Mouse (Mus musculus): Measurements from ENCODE around the gene Rbm26. TPM values are rescaled to one million over a fixed set of nuclear protein-coding genes. Genes with fewer than 3 reads are reported as not detected.

The Rbm26 gene
- total RNA-seq, 2 experiments from 2014 or later, result 17.2 to 21.5 TPM

- no peak overlapping the region for H3K27ac ChIP-seq
- no peak for TF ChIP-seq CTCF (IDR thresholded peaks at IDR 0.05)
These were observed 12.3 kb downstream of the Rbm26 start for GRCm38 (mm10) chr14:105164793-105165192.

GRCm38 (mm10) chr14:105161334-105161733, 15.8 kb downstream of the Rbm26 start:
- TF ChIP-seq CTCF (IDR thresholded peaks at IDR 0.05), result no peak
- no peak overlapping the region for H3K27ac ChIP-seq
- intact Hi-C loops (cut with DNase I), result no loop called here
- H3K4me3 ChIP-seq, result no peak overlapping the region
- no peak for DNase-seq

More at GRCm38 (mm10) chr14:105164793-105165192, 12.3 kb downstream of the Rbm26 start:
- H3K4me3 ChIP-seq, result no peak overlapping the region
- intact Hi-C loops (cut with DNase I), result no loop called here
- DNase-seq, result no peak

- Histone ChIP-seq H3K4me3 (no peak overlapping the region), H3K27ac (no peak overlapping the region)
- no peak for TF ChIP-seq CTCF (IDR thresholded peaks at IDR 0.05)
- DNase-seq, result no peak
- intact Hi-C loops (cut with DNase I), result no loop called here
These were observed 18.6 kb downstream of the Rbm26 start for GRCm38 (mm10) chr14:105158526-105158925.

- H3K4me3 ChIP-seq, result no peak overlapping the region
- TF ChIP-seq CTCF (IDR thresholded peaks at IDR 0.05), result no peak
- no peak overlapping the region for H3K27ac ChIP-seq
- intact Hi-C loops (cut with DNase I), result no loop called here
- DNase-seq, result no peak
These were observed 43.1 kb downstream of the Rbm26 start for GRCm38 (mm10) chr14:105134076-105134475.

- DNase-seq, result no peak
- H3K27ac ChIP-seq, result no peak overlapping the region
- no peak for TF ChIP-seq CTCF (IDR thresholded peaks at IDR 0.05)
- no peak overlapping the region for H3K4me3 ChIP-seq
- intact Hi-C loops (cut with DNase I), result no loop called here
These were observed 49.3 kb downstream of the Rbm26 start for GRCm38 (mm10) chr14:105127715-105128385.

- no peak overlapping the region for H3K27ac ChIP-seq
- no peak for TF ChIP-seq CTCF (IDR thresholded peaks at IDR 0.05)
- intact Hi-C loops (cut with DNase I), result no loop called here
- no peak for DNase-seq
- no peak overlapping the region for H3K4me3 ChIP-seq
These were observed 52.6 kb downstream of the Rbm26 start for GRCm38 (mm10) chr14:105124513-105124912.

- intact Hi-C loops (cut with DNase I), result no loop called here
- no peak for DNase-seq
- TF ChIP-seq CTCF (IDR thresholded peaks at IDR 0.05), result no peak
- no peak overlapping the region for H3K4me3 ChIP-seq
- H3K27ac ChIP-seq, result no peak overlapping the region
These were observed 61.7 kb downstream of the Rbm26 start for GRCm38 (mm10) chr14:105115402-105115801.

GRCm38 (mm10) chr14:105106252-105106651, 70.9 kb downstream of the Rbm26 start:
- no peak overlapping the region for H3K27ac ChIP-seq
- DNase-seq, result no peak
- no peak for TF ChIP-seq CTCF (IDR thresholded peaks at IDR 0.05)
- no peak overlapping the region for H3K4me3 ChIP-seq
- intact Hi-C loops (cut with DNase I), result no loop called here

GRCm38 (mm10) chr14:105098861-105099260, 78.3 kb downstream of the Rbm26 start:
- DNase-seq, result no peak
- intact Hi-C loops (cut with DNase I), result no loop called here
- no peak overlapping the region for H3K27ac ChIP-seq
- no peak for TF ChIP-seq CTCF (IDR thresholded peaks at IDR 0.05)
- no peak overlapping the region for H3K4me3 ChIP-seq

GRCm38 (mm10) chr14:105096221-105096620, 80.9 kb downstream of the Rbm26 start:
- no peak for DNase-seq
- Histone ChIP-seq H3K27ac (no peak overlapping the region), H3K4me3 (no peak overlapping the region)
- TF ChIP-seq CTCF (IDR thresholded peaks at IDR 0.05), result peak; percentile 7; the same call in 1 of the 2 replicates
- intact Hi-C loops (cut with DNase I), result no loop called here

GRCm38 (mm10) chr14:105087001-105087400, 90.1 kb downstream of the Rbm26 start:
- H3K4me3 ChIP-seq, result no peak overlapping the region
- no peak overlapping the region for H3K27ac ChIP-seq
- DNase-seq, result no peak
- TF ChIP-seq CTCF (IDR thresholded peaks at IDR 0.05), result no peak
- intact Hi-C loops (cut with DNase I), result no loop called here

- no peak for TF ChIP-seq CTCF (IDR thresholded peaks at IDR 0.05)
- intact Hi-C loops (cut with DNase I), result no loop called here
- no peak for DNase-seq
- Histone ChIP-seq H3K4me3 (no peak overlapping the region), H3K27ac (no peak overlapping the region)
These were observed 91.7 kb downstream of the Rbm26 start for GRCm38 (mm10) chr14:105085332-105085993.

GRCm38 (mm10) chr14:105084757-105085330, 92.3 kb downstream of the Rbm26 start:
- no peak for DNase-seq
- Histone ChIP-seq H3K4me3 (no peak overlapping the region), H3K27ac (no peak overlapping the region)
- intact Hi-C loops (cut with DNase I), result no loop called here
- TF ChIP-seq CTCF (IDR thresholded peaks at IDR 0.05), result no peak

Data from gastrocnemius, adult 2 months (tissue).